ENCODE assay signal across 13 mouse cellular contexts in the genomic region with DNA sequence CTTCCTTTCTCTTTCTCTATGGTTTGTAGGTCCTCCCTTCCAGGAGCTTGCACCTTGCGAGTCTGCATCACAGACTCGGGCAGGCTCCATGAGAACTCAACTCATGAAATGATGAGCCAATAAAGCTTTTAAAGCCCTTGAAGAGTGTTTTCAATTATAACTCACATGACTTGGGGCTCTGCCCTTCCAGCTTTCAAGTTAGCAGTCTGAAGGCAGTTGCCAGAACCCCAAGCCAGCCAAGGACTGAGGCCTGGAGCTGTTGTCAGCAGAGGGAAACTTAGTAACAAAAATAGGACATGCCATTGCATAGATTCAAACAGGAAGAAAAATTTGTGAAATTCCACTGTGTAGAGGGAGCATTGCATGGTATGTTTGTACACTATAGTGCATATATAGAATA.
DNase-seq lines count a peak whose midpoint lies in the region; ATAC-seq and TF ChIP-seq lines count a peak whose summit lies in the region.
"Had no signal": no experiment of that assay in that cellular context is flagged by ENCODE, and none has a peak within 500 bp of the region (broad histone marks: within the 10 kb centered on the region; RNA-seq: fewer than 3 reads in every experiment).

No protein-coding gene starts in this region.

- H3K4me3 ChIP-seq in heart, adult 2 months = no peak overlapping the region
- no peak overlapping the region for H3K4me3 ChIP-seq in heart, embryonic 12.5 days
- H3K4me3 ChIP-seq in embryonic facial prominence, embryonic 10.5 days = no peak overlapping the region
- H3K4me3 ChIP-seq in limb, embryonic 14.5 days (replicated peaks; ENCODE audit: low read length) = no peak overlapping the region
- H3K4me3 ChIP-seq in liver, embryonic 12.5 days = no peak overlapping the region
- H3K4me3 ChIP-seq in liver, embryonic 11.5 days (ENCODE audit: low read depth, low read length) = no peak overlapping the region
- H3K4me3 ChIP-seq: heart, embryonic 13.5 days; limb, embryonic 15.5 days had no signal

- WGBS in heart, adult 2 months = 53% methylated on average over 2 of the region's 2 CpGs
- 75% methylated on average over 2 of the region's 2 CpGs for WGBS in heart, embryonic 12.5 days
- 45% methylated on average over 2 of the region's 2 CpGs for WGBS in embryonic facial prominence, embryonic 10.5 days
- 19% methylated on average over 2 of the region's 2 CpGs for WGBS in limb, embryonic 14.5 days
- 100% methylated on average over 2 of the region's 2 CpGs for WGBS in liver, embryonic 12.5 days (ENCODE audit: insufficient replicate concordance)
- WGBS in liver, embryonic 11.5 days = 88% methylated on average over 2 of the region's 2 CpGs

- no peak overlapping the region for H3K9ac ChIP-seq in heart, adult 2 months (ENCODE audit: low read depth, low read length)
- no peak overlapping the region for H3K9ac ChIP-seq in heart, embryonic 12.5 days
- no peak overlapping the region for H3K9ac ChIP-seq in limb, embryonic 14.5 days (ENCODE audit: low read depth, low read length, severe bottlenecking)
- H3K9ac ChIP-seq in liver, embryonic 12.5 days = no peak overlapping the region
- no peak overlapping the region for H3K9ac ChIP-seq in liver, embryonic 11.5 days (ENCODE audit: low read depth, low read length)
- H3K9ac ChIP-seq: heart, embryonic 13.5 days; limb, embryonic 15.5 days had no signal

- intact Hi-C loops in heart, adult 2 months (cut with DNase I) = no loop called here

- H3K27ac ChIP-seq in heart, adult 2 months = no peak overlapping the region
- H3K27ac ChIP-seq in heart, embryonic 12.5 days (ENCODE audit: poor library complexity, severe bottlenecking) = no peak overlapping the region
- 0 out of 2 replicates have a peak overlapping the region, but pooled peaks have one; percentile 4 for H3K27ac ChIP-seq in embryonic facial prominence, embryonic 10.5 days (replicated peaks)
- no peak overlapping the region for H3K27ac ChIP-seq in limb, embryonic 14.5 days (replicated peaks; ENCODE audit: low read depth, low read length)
- H3K27ac ChIP-seq in liver, embryonic 12.5 days = no peak overlapping the region
- H3K27ac ChIP-seq in liver, embryonic 11.5 days (ENCODE audit: low read depth, low read length) = no peak overlapping the region
- H3K27ac ChIP-seq: heart, embryonic 13.5 days; limb, embryonic 15.5 days had no signal

- H3K36me3 ChIP-seq in heart, adult 2 months (ENCODE audit: control insufficient read depth, insufficient read depth, low read length) = no peaks in the 10 kb centered on the region
- no peaks in the 10 kb centered on the region for H3K36me3 ChIP-seq in heart, embryonic 12.5 days
- H3K36me3 ChIP-seq in embryonic facial prominence, embryonic 10.5 days (replicated peaks) = no peaks in the 10 kb centered on the region
- H3K36me3 ChIP-seq in limb, embryonic 14.5 days (ENCODE audit: control insufficient read depth, insufficient read depth, low read length) = no peaks in the 10 kb centered on the region
- H3K36me3 ChIP-seq in liver, embryonic 12.5 days = no peaks in the 10 kb centered on the region
- no peaks in the 10 kb centered on the region for H3K36me3 ChIP-seq in liver, embryonic 11.5 days (ENCODE audit: control insufficient read depth, insufficient read depth, low read length)
- H3K36me3 ChIP-seq: heart, embryonic 13.5 days; limb, embryonic 15.5 days had no signal

- peak; percentile 43 to 59 for DNase-seq in heart, adult 2 months
- DNase-seq in embryonic facial prominence, embryonic 10.5 days (ENCODE audit: low spot score) = no peak
- DNase-seq in gastrocnemius, postnatal 10 days = peak; percentile 63
- peak; percentile 80 for DNase-seq in limb, embryonic 14.5 days (ENCODE audit: low spot score)
- no peak for DNase-seq in cerebellum, adult 9-10 months
- DNase-seq in liver, embryonic 11.5 days (ENCODE audit: low spot score) = no peak
- DNase-seq: kidney, postnatal 14 days; thymus, adult 18-20 months had no signal

- no peak for TF ChIP-seq POLR2A in heart, adult 2 months (IDR thresholded peaks at IDR 0.05; ENCODE audit: insufficient read depth, low read depth, low read length)
- no peak for TF ChIP-seq POLR2A in limb, embryonic 14.5 days (IDR thresholded peaks at IDR 0.05; ENCODE audit: borderline replicate concordance, extremely low read depth, insufficient read depth, insufficient read length)

- no peak for TF ChIP-seq EP300 in heart, adult 2 months (IDR thresholded peaks at IDR 0.05; ENCODE audit: insufficient read depth, low read depth, low read length)

- no peak for TF ChIP-seq CTCF in heart, adult 2 months (IDR thresholded peaks at IDR 0.05)

- H3K9me3 ChIP-seq in heart, embryonic 12.5 days (replicated peaks) = no peaks in the 10 kb centered on the region
- no peaks in the 10 kb centered on the region for H3K9me3 ChIP-seq in embryonic facial prominence, embryonic 10.5 days
- no peaks in the 10 kb centered on the region for H3K9me3 ChIP-seq in limb, embryonic 14.5 days (ENCODE audit: control insufficient read depth, low read length)
- no peaks in the 10 kb centered on the region for H3K9me3 ChIP-seq in liver, embryonic 12.5 days (replicated peaks)
- H3K9me3 ChIP-seq in liver, embryonic 11.5 days (ENCODE audit: control insufficient read depth, low read length) = no peaks in the 10 kb centered on the region
- H3K9me3 ChIP-seq: heart, embryonic 13.5 days; limb, embryonic 15.5 days had no signal

- no peaks in the 10 kb centered on the region for H3K79me2 ChIP-seq in heart, adult 2 months (replicated peaks; ENCODE audit: control insufficient read depth, insufficient read depth, low read length)

- H3K4me2 ChIP-seq in heart, embryonic 12.5 days = no peak overlapping the region
- no peak overlapping the region for H3K4me2 ChIP-seq in limb, embryonic 14.5 days (replicated peaks; ENCODE audit: low read depth, low read length, severe bottlenecking)
- no peak overlapping the region for H3K4me2 ChIP-seq in liver, embryonic 12.5 days
- no peak overlapping the region for H3K4me2 ChIP-seq in liver, embryonic 11.5 days
- H3K4me2 ChIP-seq: heart, embryonic 13.5 days; limb, embryonic 15.5 days had no signal

- H3K4me1 ChIP-seq in heart, adult 2 months (ENCODE audit: control insufficient read depth, insufficient read depth, low read length) = no peaks in the 10 kb centered on the region; the same call in 1 of the 2 replicates
- 0 out of 2 replicates have a peak, but pooled peaks cover 6% of the 10 kb centered on the region for H3K4me1 ChIP-seq in heart, embryonic 12.5 days (replicated peaks)
- peaks cover 25% of the 10 kb centered on the region for H3K4me1 ChIP-seq in embryonic facial prominence, embryonic 10.5 days
- peaks cover 12% of the 10 kb centered on the region for H3K4me1 ChIP-seq in limb, embryonic 14.5 days (ENCODE audit: control insufficient read depth, insufficient read depth, low read length)
- no peaks in the 10 kb centered on the region for H3K4me1 ChIP-seq in liver, embryonic 12.5 days
- H3K4me1 ChIP-seq in liver, embryonic 11.5 days (replicated peaks; ENCODE audit: control insufficient read depth, insufficient read depth, low read length) = no peaks in the 10 kb centered on the region

- no peaks in the 10 kb centered on the region for H3K27me3 ChIP-seq in heart, adult 2 months (ENCODE audit: control insufficient read depth, insufficient read depth, low read length)
- H3K27me3 ChIP-seq in heart, embryonic 12.5 days (replicated peaks) = no peaks in the 10 kb centered on the region
- peaks cover 11% of the 10 kb centered on the region; the same call in 1 of the 2 replicates for H3K27me3 ChIP-seq in embryonic facial prominence, embryonic 10.5 days (replicated peaks; ENCODE audit: low read depth, poor library complexity, severe bottlenecking)
- H3K27me3 ChIP-seq in limb, embryonic 14.5 days (ENCODE audit: control insufficient read depth, insufficient read depth, low read length) = no peaks in the 10 kb centered on the region
- no peaks in the 10 kb centered on the region for H3K27me3 ChIP-seq in liver, embryonic 12.5 days (replicated peaks)
- no peaks in the 10 kb centered on the region for H3K27me3 ChIP-seq in liver, embryonic 11.5 days (replicated peaks; ENCODE audit: control insufficient read depth, insufficient read depth, low read length)
- H3K27me3 ChIP-seq: CH12.LX; heart, embryonic 13.5 days; limb, embryonic 15.5 days had no signal

- no peak for ATAC-seq in heart, embryonic 12.5 days (ENCODE audit: insufficient number of reproducible peaks, low FRiP score)
- ATAC-seq in limb, embryonic 14.5 days (ENCODE audit: low FRiP score, low read depth) = no peak; the same call in 1 of the 2 replicates
- no peak for ATAC-seq in liver, embryonic 12.5 days
- ATAC-seq in liver, embryonic 11.5 days (replicated peaks; ENCODE audit: low FRiP score) = no peak

Comparison
In these comparisons a context has a peak if more than half of its experiments do, and no peak if none do; other contexts are left out.
1. DNase-seq: peak in heart, adult 2 months (2 of 2), gastrocnemius, postnatal 10 days (single experiment) and limb, embryonic 14.5 days (single experiment); none in embryonic facial prominence, embryonic 10.5 days (single experiment), cerebellum, adult 9-10 months (single experiment) and liver, embryonic 11.5 days (single experiment).